Mouse (Mus musculus): ENCODE measurements at regions not wholly inside any gene's neighbourhood (a gene's known extent, or its start where the extent isn't known, plus 50 kb on each side); places are given as distances from the start of the nearest gene placed in this dataset.
"Not testable (repeated sequence)": the region's sequence is repeated elsewhere in the genome, so short reads cannot be mapped to it uniquely, and the experiment has no call there.

DNA sequence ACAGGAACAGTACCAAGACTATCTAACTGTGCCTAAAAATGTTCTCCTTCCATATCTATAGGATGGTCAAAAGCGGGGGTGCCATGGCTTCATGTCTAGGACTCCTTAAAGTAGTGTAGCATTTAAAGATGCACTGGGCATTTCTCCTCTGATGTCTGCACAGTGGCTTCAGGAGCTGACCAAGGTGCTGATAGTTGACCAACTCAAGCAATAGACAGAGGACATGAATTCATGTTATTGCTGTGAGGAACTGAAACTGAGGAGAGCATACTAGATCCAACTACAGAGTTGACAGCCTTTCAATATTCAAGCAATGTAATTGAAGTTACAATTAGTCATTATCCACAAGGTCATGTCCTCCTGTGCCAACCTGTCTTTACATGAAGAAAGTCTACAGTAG lies 133.0 kb upstream of the Pou6f2 start:
- DNase-seq (ENCODE audit: low spot score), result peak; percentile 57
- ATAC-seq (replicated peaks; ENCODE audit: low FRiP score, low read depth), result no peak
- Histone ChIP-seq H3K27ac (no peak overlapping the region), H3K9ac (ENCODE audit: low read depth, low read length) (no peak overlapping the region), H3K4me3 (replicated peaks; ENCODE audit: low read depth, low read length) (no peak overlapping the region), H3K4me1 (replicated peaks; ENCODE audit: insufficient read depth, low read length) (no peaks in the 10 kb centered on the region), H3K9me3 (replicated peaks; ENCODE audit: low read length) (no peaks in the 10 kb centered on the region), H3K36me3 (ENCODE audit: insufficient read depth, low read length) (no peaks in the 10 kb centered on the region), H3K27me3 (ENCODE audit: insufficient read depth, low read length) (no peaks in the 10 kb centered on the region), H3K4me2 (ENCODE audit: low read length) (no peak overlapping the region)
- 50% methylated on average over 1 of the region's 1 CpGs for WGBS
- TF ChIP-seq CTCF (IDR thresholded peaks at IDR 0.05; ENCODE audit: low read depth), result no peak

DNA sequence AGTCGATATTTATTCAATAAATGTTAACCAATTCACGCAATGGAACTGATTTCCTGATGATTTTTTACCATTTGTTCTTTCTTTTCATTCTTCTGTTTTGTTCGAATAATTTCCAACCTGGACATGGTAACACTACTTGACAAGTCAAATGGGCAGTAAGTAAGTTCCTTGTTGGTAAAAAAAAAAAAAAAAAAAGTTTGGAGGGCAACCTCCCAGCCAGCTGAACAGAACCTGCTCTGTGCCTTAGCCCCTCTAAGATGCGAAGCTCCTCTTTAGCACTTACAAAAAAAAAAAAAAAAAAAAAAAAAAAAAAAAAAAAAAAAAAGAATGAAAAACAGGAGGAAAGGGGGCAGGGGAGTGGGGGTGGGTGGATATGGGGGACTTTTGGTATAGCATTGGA lies 100.7 kb upstream of the Pou6f2 start:
- WGBS, result 29% methylated on average over 4 of the region's 4 CpGs

DNA sequence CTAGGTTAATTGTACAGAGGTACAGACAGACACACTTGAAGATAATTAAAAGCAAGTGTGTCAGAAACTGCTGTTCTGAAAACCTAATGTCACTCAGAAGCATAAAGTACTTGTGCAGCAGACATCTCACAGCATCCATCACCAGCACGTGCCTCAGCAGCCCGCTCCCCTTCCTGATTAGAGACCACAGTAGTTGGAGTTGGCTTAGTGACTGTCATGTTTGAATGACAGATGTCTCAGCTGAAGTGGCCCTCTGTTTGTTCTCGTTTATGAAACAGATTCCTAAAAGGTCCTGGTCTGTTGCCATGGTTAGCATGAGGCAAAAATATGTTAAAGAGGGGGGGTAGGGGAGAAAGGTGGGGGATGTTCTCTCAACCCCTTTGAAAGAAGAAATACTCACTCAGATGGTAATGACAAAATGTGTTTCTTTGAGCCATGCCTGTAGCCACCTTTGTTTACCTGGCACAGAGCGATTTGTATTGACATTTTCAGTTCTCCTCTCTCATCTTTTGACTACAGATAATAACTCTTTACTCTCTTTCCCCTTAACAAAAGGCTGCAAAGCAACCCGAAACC lies 100.2 kb upstream of the Pou6f2 start:
- Histone ChIP-seq H3K4me1 (replicated peaks; ENCODE audit: insufficient read depth, low read length) (no peaks in the 10 kb centered on the region), H3K27me3 (ENCODE audit: insufficient read depth, low read length) (no peaks in the 10 kb centered on the region), H3K4me3 (replicated peaks; ENCODE audit: low read depth, low read length) (no peak overlapping the region), H3K9ac (ENCODE audit: low read depth, low read length) (no peak overlapping the region), H3K4me2 (ENCODE audit: low read length) (no peak overlapping the region), H3K9me3 (replicated peaks; ENCODE audit: low read length) (no peaks in the 10 kb centered on the region), H3K27ac (no peak overlapping the region), H3K36me3 (ENCODE audit: insufficient read depth, low read length) (no peaks in the 10 kb centered on the region)
- DNase-seq (ENCODE audit: low spot score) (no peak), ATAC-seq (replicated peaks; ENCODE audit: low FRiP score, low read depth) (no peak)
- 25% methylated on average over 5 of the region's 5 CpGs for WGBS
- TF ChIP-seq CTCF (IDR thresholded peaks at IDR 0.05; ENCODE audit: low read depth), result no peak

More for the DNA sequence above, 100.7 kb upstream of the Pou6f2 start:
- no peak for TF ChIP-seq CTCF (IDR thresholded peaks at IDR 0.05; ENCODE audit: low read depth)
- H3K4me3 ChIP-seq (replicated peaks; ENCODE audit: low read depth, low read length), result no peak overlapping the region
- no peaks in the 10 kb centered on the region for H3K9me3 ChIP-seq (replicated peaks; ENCODE audit: low read length)
- no peak overlapping the region for H3K9ac ChIP-seq (ENCODE audit: low read depth, low read length)
- H3K27me3 ChIP-seq (ENCODE audit: insufficient read depth, low read length), result no peaks in the 10 kb centered on the region
- no peaks in the 10 kb centered on the region for H3K4me1 ChIP-seq (replicated peaks; ENCODE audit: insufficient read depth, low read length)
- no peaks in the 10 kb centered on the region for H3K36me3 ChIP-seq (ENCODE audit: insufficient read depth, low read length)
- no peak overlapping the region for H3K4me2 ChIP-seq (ENCODE audit: low read length)
- no peak for DNase-seq (ENCODE audit: low spot score)
- H3K27ac ChIP-seq, result no peak overlapping the region
- ATAC-seq (replicated peaks; ENCODE audit: low FRiP score, low read depth), result no peak

DNA sequence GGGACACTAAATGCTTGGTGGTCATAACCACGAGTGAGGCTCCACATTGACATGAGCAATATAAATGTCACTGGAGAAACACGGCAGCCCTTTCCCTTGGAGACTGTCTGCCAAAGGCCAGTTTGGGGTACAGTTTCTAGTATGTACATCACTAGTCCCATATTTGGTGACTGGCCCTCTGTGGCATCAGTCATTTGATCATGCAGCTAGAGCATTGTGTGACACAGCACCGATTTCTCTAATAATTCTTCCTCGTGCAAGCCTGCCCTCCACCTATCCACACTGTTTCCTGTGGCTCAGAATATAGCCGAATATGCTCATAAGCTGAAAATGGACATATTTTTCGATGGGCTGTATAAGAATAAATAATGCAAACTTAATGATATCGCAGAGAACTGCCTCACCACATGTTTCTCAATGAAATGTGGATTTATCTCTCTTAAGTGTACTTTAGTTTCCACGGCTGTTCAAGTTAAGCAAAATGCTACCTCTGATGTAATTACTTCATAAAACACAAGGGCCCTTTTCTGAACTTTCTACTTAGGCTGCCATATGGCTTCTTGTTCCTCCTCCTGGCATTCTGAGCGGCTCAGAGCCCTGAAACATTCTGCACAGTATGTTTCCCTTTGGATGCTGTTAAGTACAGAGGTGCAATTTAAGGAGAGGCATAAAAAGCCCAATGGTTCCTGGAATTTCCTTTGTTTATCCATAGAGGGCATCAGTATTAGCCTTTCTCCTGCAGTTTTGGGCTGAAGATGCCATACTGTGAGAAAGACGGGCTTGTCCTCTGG lies 97.7 kb upstream of the Pou6f2 start:
- Histone ChIP-seq H3K4me3 (replicated peaks; ENCODE audit: low read depth, low read length) (no peak overlapping the region), H3K36me3 (ENCODE audit: insufficient read depth, low read length) (no peaks in the 10 kb centered on the region), H3K9me3 (replicated peaks; ENCODE audit: low read length) (no peaks in the 10 kb centered on the region), H3K9ac (ENCODE audit: low read depth, low read length) (no peak overlapping the region), H3K27me3 (ENCODE audit: insufficient read depth, low read length) (no peaks in the 10 kb centered on the region), H3K27ac (no peak overlapping the region), H3K4me1 (replicated peaks; ENCODE audit: insufficient read depth, low read length) (no peaks in the 10 kb centered on the region), H3K4me2 (ENCODE audit: low read length) (no peak overlapping the region)
- no peak for ATAC-seq (replicated peaks; ENCODE audit: low FRiP score, low read depth)
- DNase-seq (ENCODE audit: low spot score), result no peak
- 41% methylated on average over 10 of the region's 10 CpGs for WGBS
- TF ChIP-seq CTCF (IDR thresholded peaks at IDR 0.05; ENCODE audit: low read depth), result no peak

DNA sequence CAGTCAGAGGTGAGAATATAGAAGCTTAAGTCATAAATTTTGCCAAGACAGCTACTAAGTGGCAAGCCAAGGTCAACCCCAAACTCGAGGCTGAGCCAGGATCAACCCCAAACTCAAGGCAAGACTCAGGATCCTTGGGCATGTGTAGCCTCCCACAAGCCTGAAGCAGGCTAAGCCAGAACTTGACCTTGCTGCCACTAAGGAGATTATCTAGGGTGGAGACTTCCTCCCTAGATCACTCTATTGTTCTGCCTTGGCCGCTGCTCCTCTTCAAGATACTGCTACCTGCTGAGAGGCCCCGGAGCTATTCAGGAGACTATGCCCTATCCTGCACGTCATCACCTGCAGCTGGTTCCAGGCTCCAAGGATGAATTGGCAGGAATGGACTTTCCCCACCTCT lies 88.3 kb upstream of the Pou6f2 start:
- not testable (repeated sequence) for H3K27me3 ChIP-seq (ENCODE audit: insufficient read depth, low read length); DNase-seq (ENCODE audit: low spot score); H3K36me3 ChIP-seq (ENCODE audit: insufficient read depth, low read length); H3K9ac ChIP-seq (ENCODE audit: low read depth, low read length); ATAC-seq (replicated peaks; ENCODE audit: low FRiP score, low read depth); H3K27ac ChIP-seq; H3K9me3 ChIP-seq (replicated peaks; ENCODE audit: low read length); H3K4me1 ChIP-seq (replicated peaks; ENCODE audit: insufficient read depth, low read length); H3K4me2 ChIP-seq (ENCODE audit: low read length); H3K4me3 ChIP-seq (replicated peaks; ENCODE audit: low read depth, low read length)
- 48% methylated on average over 4 of the region's 4 CpGs for whole genome bisulfite sequencing

GRCm38 (mm10) chr13:18485080-18485479 lies 87.6 kb upstream of the Pou6f2 start:
- H3K27me3 ChIP-seq (ENCODE audit: insufficient read depth, low read length), result no peaks in the 10 kb centered on the region
- DNase-seq (ENCODE audit: low spot score), result no peak
- H3K27ac ChIP-seq, result no peak overlapping the region
- H3K9ac ChIP-seq (ENCODE audit: low read depth, low read length), result no peak overlapping the region
- no peaks in the 10 kb centered on the region for H3K4me1 ChIP-seq (replicated peaks; ENCODE audit: insufficient read depth, low read length)
- H3K9me3 ChIP-seq (replicated peaks; ENCODE audit: low read length), result no peaks in the 10 kb centered on the region
- ATAC-seq (replicated peaks; ENCODE audit: low FRiP score, low read depth), result no peak
- WGBS, result 91% methylated on average over 1 of the region's 1 CpGs
- no peak overlapping the region for H3K4me2 ChIP-seq (ENCODE audit: low read length)
- TF ChIP-seq CTCF (IDR thresholded peaks at IDR 0.05; ENCODE audit: low read depth), result no peak
- H3K4me3 ChIP-seq (replicated peaks; ENCODE audit: low read depth, low read length), result no peak overlapping the region
- no peaks in the 10 kb centered on the region for H3K36me3 ChIP-seq (ENCODE audit: insufficient read depth, low read length)
